Comparison of ENCODE assay signal across 9 mouse cellular contexts in genomic region chr16:17561128-17561750, GRCm38 (mm10). TPM values are rescaled to one million over a fixed set of nuclear protein-coding genes. Genes with fewer than 3 reads are reported as not detected.
A peak's percentile ranks its signal among the peaks of the same experiment; 100 is the strongest.
DNase-seq lines count a peak whose midpoint lies in the region; ATAC-seq lines count a peak whose summit lies in the region.
"Had no signal": no experiment of that assay in that cellular context is flagged by ENCODE, and none has a peak within 500 bp of the region (broad histone marks: within the 10 kb centered on the region; RNA-seq: fewer than 3 reads in every experiment).

TSS of gene Lrrc74b (minus strand) at chr16:17561247.

- H3K27ac ChIP-seq in forebrain, embryonic 13.5 days = 0 out of 2 replicates have a peak within 1 kb of the TSS, but pooled peaks have one; percentile 26
- peak within 1 kb of the TSS; percentile 40; the same call in 1 of the 2 replicates for H3K27ac ChIP-seq in midbrain, embryonic 11.5 days (ENCODE audit: low read depth, low read length)

- intact Hi-C loops in heart, postnatal 25 days (cut with DNase I) = no loop called here

- peaks cover 10% of the 10 kb centered on the region; the same call in 1 of the 2 replicates for H3K27me3 ChIP-seq in forebrain, embryonic 13.5 days
- H3K27me3 ChIP-seq in midbrain, embryonic 11.5 days (ENCODE audit: control insufficient read depth, insufficient read depth, low read length) = 0 out of 2 replicates have a peak, but pooled peaks cover 3% of the 10 kb centered on the region
- H3K27me3 ChIP-seq: Patski had no signal

- DNase-seq in right cerebral cortex, postnatal 10 days (ENCODE audit: low spot score in 2 of 2) = peak; percentile 71 to 72
- no peak for DNase-seq in right cerebral cortex, adult 18-20 months
- DNase-seq in heart, postnatal 25 days (ENCODE audit: low spot score) = peak; percentile 40
- DNase-seq in kidney, postnatal 4 days = peak; percentile 76 to 87
- DNase-seq in midbrain, embryonic 11.5 days (ENCODE audit: low spot score, missing footprints) = no peak
- peak; percentile 68 to 82 for DNase-seq in urinary bladder, postnatal 4 days (ENCODE audit: low spot score in 2 of 2)
- DNase-seq in spleen, adult 18-20 months = no peak

- peak within 1 kb of the TSS; percentile 27; the same call in 1 of the 2 replicates for H3K9ac ChIP-seq in forebrain, embryonic 13.5 days
- peak within 1 kb of the TSS; percentile 30; the same call in 1 of the 2 replicates for H3K9ac ChIP-seq in midbrain, embryonic 11.5 days (ENCODE audit: low read length)

- H3K36me3 ChIP-seq in forebrain, embryonic 13.5 days (ENCODE audit: poor library complexity, severe bottlenecking) = no peaks in the 10 kb centered on the region
- H3K36me3 ChIP-seq in midbrain, embryonic 11.5 days (ENCODE audit: control insufficient read depth, insufficient read depth, low read length) = no peaks in the 10 kb centered on the region

- ATAC-seq in forebrain, embryonic 13.5 days = peak; percentile 67
- ATAC-seq in midbrain, embryonic 11.5 days (ENCODE audit: low FRiP score) = peak; percentile 75

- peak within 1 kb of the TSS; percentile 58 for H3K4me2 ChIP-seq in forebrain, embryonic 13.5 days
- H3K4me2 ChIP-seq in midbrain, embryonic 11.5 days = peak within 1 kb of the TSS; percentile 51

- H3K9me3 ChIP-seq in forebrain, embryonic 13.5 days (replicated peaks) = no peaks in the 10 kb centered on the region
- no peaks in the 10 kb centered on the region for H3K9me3 ChIP-seq in midbrain, embryonic 11.5 days (ENCODE audit: control insufficient read depth, low read length)

- H3K4me3 ChIP-seq in forebrain, embryonic 13.5 days = peak within 1 kb of the TSS; percentile 15; the same call in 1 of the 2 replicates
- H3K4me3 ChIP-seq in midbrain, embryonic 11.5 days (ENCODE audit: low read depth, low read length) = peak within 1 kb of the TSS; percentile 17; the same call in 1 of the 2 replicates

- under 1% methylated on average over 22 of the region's 22 CpGs for WGBS in forebrain, embryonic 13.5 days
- WGBS in midbrain, embryonic 11.5 days = under 1% methylated on average over 22 of the region's 22 CpGs

- peaks cover 35% of the 10 kb centered on the region for H3K4me1 ChIP-seq in forebrain, embryonic 13.5 days
- peaks cover 28% of the 10 kb centered on the region for H3K4me1 ChIP-seq in midbrain, embryonic 11.5 days (ENCODE audit: control insufficient read depth, insufficient read depth, low read length)

RNA-seq across cellular contexts. Expression of gene Lrrc74b, which starts in this region (rescaled TPM):
- 0.32 and 0.77 TPM in 2 replicates for polyA plus RNA-seq in forebrain, embryonic 13.5 days (2015; fragmentation: Nextera tagmentation; extraction: Ambion mirVana)
- total RNA-seq in heart, postnatal 25 days (2021) = under 1 TPM in 1 of 2 experiments, not detected in 1; 0.17 TPM
- polyA plus RNA-seq in midbrain, embryonic 11.5 days (2014; fragmentation: Nextera tagmentation; extraction: Ambion mirVana) = 0.14 and 0.23 TPM in 2 replicates

Comparison
In these comparisons a context has a peak if more than half of its experiments do, and no peak if none do; other contexts are left out.
1. DNase-seq: peak in right cerebral cortex, postnatal 10 days (2 of 2), kidney, postnatal 4 days (2 of 2) and urinary bladder, postnatal 4 days (2 of 2); none in right cerebral cortex, adult 18-20 months (single experiment), midbrain, embryonic 11.5 days (single experiment) and spleen, adult 18-20 months (0 of 2).
2. Peak in ATAC-seq, H3K4me3 ChIP-seq, H3K27ac ChIP-seq, H3K9ac ChIP-seq and H3K4me2 ChIP-seq in forebrain, embryonic 13.5 days; RNA of the gene not detected or under 1 TPM.
3. Peak in DNase-seq in heart, postnatal 25 days; RNA of the gene not detected or under 1 TPM.
4. Peak in ATAC-seq, H3K4me3 ChIP-seq, H3K27ac ChIP-seq, H3K9ac ChIP-seq and H3K4me2 ChIP-seq in midbrain, embryonic 11.5 days; RNA of the gene not detected or under 1 TPM.